Mouse (Mus musculus) T-cell, adult 2 months (primary cell): ENCODE measurements at regions not wholly inside any gene's neighbourhood (a gene's known extent, or its start where the extent isn't known, plus 50 kb on each side); places are given as distances from the start of the nearest gene placed in this dataset.
"Not testable (repeated sequence)": the region's sequence is repeated elsewhere in the genome, so short reads cannot be mapped to it uniquely, and the experiment has no call there.

Experiments used
- DNase-seq: peaks from one replicate; pipeline ENCODE4 v3.0.0; 2022; ENCODE audit warnings: low spot score

DNA sequence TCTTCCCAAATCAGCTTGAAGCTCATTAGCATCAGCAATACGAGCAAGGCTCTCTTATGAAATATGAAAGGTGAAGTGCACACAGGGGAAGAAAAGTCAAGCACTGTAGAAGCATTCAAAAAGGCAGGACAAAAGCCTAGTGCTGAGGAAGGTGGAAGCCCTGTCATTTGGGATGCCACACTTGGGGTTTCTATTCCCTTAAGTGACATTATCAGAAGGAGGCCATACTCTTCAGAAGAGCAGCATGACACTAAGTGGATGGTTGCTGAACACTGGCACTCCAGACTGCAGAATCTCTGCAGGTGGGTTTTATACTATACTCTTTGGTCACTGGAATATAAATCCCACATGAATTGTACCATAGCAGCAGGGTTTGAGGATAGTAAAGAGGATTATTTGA lies 120.4 kb upstream of the Pcsk1 start:
- no peak for DNase-seq

DNA sequence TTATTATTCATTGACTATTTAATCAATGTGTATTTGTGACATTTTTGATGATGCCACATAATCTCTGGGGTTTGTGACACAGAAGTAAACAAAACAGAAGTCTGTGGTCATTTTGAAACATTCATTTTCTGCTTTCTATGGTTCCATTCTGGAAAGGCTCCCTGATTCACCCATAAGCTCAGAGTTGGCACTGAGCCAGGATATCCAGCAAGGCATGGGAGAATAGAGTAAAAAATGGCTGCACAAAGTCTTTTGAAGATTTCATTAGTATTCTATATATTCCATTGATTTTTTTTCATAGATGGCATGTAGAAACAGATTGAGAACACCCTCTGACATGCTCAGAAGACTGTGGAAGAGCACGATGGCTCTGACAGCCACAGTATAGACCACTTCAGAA lies 133.8 kb upstream of the Pcsk1 start:
- no peak for DNase-seq

DNA sequence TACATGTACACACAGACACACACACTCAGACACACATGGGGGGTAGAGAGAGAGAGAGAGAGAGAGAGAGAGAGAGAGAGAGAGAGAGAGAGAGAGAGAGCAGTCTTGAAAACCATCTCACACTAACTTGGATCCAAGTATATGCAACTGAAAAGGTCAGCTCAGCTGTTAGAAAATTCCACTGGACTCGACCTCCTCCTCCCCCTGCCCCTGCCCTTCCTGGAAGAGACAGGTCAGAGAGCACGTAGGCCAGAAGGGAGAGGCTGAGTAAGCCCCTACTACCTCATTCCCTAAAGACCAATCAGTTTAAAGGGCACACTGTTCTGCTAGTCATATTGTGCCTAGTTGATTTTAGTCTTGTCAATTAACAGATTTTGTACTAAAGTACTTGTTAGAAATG lies 105.0 kb upstream of the Cast start:
- not testable (repeated sequence) for DNase-seq

- DNase-seq: no peak
Measured at GRCm38 (mm10) chr13:74903213-74904055, 94.8 kb upstream of the Cast start.

DNA sequence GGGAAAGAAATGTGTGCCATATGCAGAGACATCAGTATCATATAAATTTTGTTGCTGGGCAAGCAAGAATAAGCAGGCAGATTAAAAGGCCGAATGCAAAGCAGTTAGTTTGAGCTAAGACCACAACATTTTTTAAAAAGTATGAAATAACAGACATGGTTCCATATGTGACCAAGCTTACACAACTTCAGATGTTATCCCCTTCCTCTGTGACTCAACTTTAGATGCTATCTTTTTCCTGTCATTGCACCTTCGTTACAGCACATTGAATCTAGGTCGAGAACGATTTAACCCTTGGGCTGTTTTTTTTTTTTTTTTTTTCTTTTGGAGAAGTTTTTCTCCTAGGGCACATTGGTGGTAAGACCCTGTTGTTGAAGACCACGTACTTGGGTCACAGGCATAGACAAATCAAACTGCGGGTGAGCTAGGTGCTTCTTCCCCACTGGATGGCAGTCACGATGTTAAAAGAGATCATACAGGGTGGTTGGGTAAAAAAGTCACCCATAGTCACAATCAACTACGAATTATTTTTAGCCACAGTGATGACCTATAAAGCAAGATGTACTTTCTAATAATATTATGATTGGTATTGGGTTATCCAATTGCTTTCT lies 81.4 kb upstream of the Cast start:
- DNase-seq: no peak

- no peak for DNase-seq
Measured at GRCm38 (mm10) chr13:74867720-74868119, 59.1 kb upstream of the Cast start.

GRCm38 (mm10) chr13:74864000-74864399 lies 55.4 kb upstream of the Cast start:
- no peak for DNase-seq

DNA sequence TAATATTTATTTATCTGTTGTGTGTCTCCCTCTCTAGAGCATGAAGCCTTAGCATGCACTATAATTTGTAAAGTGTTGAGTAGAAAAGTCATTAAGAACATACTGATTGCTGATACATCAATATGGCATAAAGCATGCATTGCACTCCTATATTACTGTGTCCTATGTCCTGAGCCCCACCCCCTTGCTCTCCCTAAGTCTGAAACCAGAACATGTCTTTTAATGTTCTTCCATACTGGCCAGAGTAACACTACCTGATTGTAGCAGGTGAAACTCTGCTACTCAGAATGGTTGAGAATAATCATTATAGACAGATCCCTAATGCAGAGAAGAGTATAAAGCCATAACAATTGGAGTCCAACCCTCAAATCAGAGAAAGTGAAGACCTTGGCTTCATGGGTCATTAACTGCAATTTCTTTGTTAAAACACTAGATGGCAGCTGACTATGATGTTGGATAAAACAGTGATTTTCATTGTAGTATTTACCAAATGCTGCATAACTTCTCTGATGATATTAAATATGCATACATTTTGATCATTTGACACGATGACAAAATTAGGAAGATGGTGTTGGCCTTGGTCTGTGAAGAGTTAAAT lies 52.9 kb upstream of the Cast start:
- DNase-seq: peak; percentile 3
